Mouse (Mus musculus): ENCODE data around the gene Tenm3.

The Tenm3 gene

GRCm38 (mm10) chr8:48243876-48244275 lies 599.9 kb downstream of the Tenm3 start:
- CTCF ChIA-PET: no interaction called here
- POLR2A ChIA-PET: no interaction called here

GRCm38 (mm10) chr8:48240917-48241531 lies 602.7 kb downstream of the Tenm3 start:
- CTCF ChIA-PET: no interaction called here
- POLR2A ChIA-PET: interaction anchor here in 1 of 4 experiments (0.7 kb wide), 1 partner anchor 368 kb away, joined by 3 read pairs; no protein-coding TSS in a partner anchor

GRCm38 (mm10) chr8:48236968-48237367 lies 606.8 kb downstream of the Tenm3 start:
- CTCF ChIA-PET: interaction anchor here in 1 of 4 experiments (0.5 kb wide), 1 partner anchor 536 kb away, joined by 3 read pairs; no protein-coding TSS in a partner anchor

GRCm38 (mm10) chr8:48232927-48233326 lies 610.8 kb downstream of the Tenm3 start:
- ChIA-PET CTCF (no interaction called here), POLR2A (interaction anchor here in 1 of 4 experiments (0.7 kb wide), 1 partner anchor 47 kb away, joined by 3 read pairs; no protein-coding TSS in a partner anchor)

More at GRCm38 (mm10) chr8:48236968-48237367, 606.8 kb downstream of the Tenm3 start:
- POLR2A ChIA-PET: interaction anchor here in 1 of 4 experiments (1.1 kb wide), 1 partner anchor 8 kb away, joined by 3 read pairs; no protein-coding TSS in a partner anchor

GRCm38 (mm10) chr8:48231882-48232281 lies 611.9 kb downstream of the Tenm3 start:
- ChIA-PET CTCF (no interaction called here), POLR2A (no interaction called here)

GRCm38 (mm10) chr8:48231389-48231788 lies 612.4 kb downstream of the Tenm3 start:
- ChIA-PET CTCF (no interaction called here), POLR2A (interaction anchor here in 1 of 4 experiments (0.6 kb wide), 1 partner anchor 18 kb away, joined by 3 read pairs; no protein-coding TSS in a partner anchor)

GRCm38 (mm10) chr8:48228676-48229075 lies 615.1 kb downstream of the Tenm3 start:
- ChIA-PET POLR2A (interaction anchor here in 1 of 4 experiments (0.6 to 1.2 kb wide), 2 partner anchors 9 to 324 kb away, joined by 3 read pairs; no protein-coding TSS in a partner anchor), CTCF (no interaction called here)

GRCm38 (mm10) chr8:48224753-48225152 lies 619.0 kb downstream of the Tenm3 start:
- ChIA-PET CTCF (interaction anchor here in 1 of 4 experiments (0.9 kb wide), 1 partner anchor 620 kb away, joined by 3 read pairs; no protein-coding TSS in a partner anchor), POLR2A (interaction anchor here in 2 of 4 experiments (1.3 to 1.5 kb wide), 2 partner anchors 11 to 22 kb away, joined by 3 read pairs; no protein-coding TSS in a partner anchor)

GRCm38 (mm10) chr8:48222429-48222769 lies 621.4 kb downstream of the Tenm3 start:
- POLR2A ChIA-PET: interaction anchor here in 1 of 4 experiments (1.1 kb wide), 1 partner anchor 10 kb away, joined by 3 read pairs; no protein-coding TSS in a partner anchor
- CTCF ChIA-PET: interaction anchor here (0.6 to 1.3 kb wide), 8 partner anchors 19 to 813 kb away, joined by 3 to 12 read pairs (median 4); no protein-coding TSS in a partner anchor

GRCm38 (mm10) chr8:48221724-48222428 lies 621.9 kb downstream of the Tenm3 start:
- ChIA-PET CTCF (interaction anchor here (0.6 to 1.3 kb wide), 9 partner anchors 18 to 1486 kb away, joined by 3 to 12 read pairs (median 4); no protein-coding TSS in a partner anchor), POLR2A (interaction anchor here in 1 of 4 experiments (1.1 kb wide), 1 partner anchor 9 kb away, joined by 3 read pairs; no protein-coding TSS in a partner anchor)

- ChIA-PET POLR2A (interaction anchor here in 1 of 4 experiments (1.1 kb wide), 1 partner anchor 9 kb away, joined by 3 read pairs; no protein-coding TSS in a partner anchor), CTCF (interaction anchor here in 2 of 4 experiments (0.7 to 1.1 kb wide), 2 partner anchors 53 to 1487 kb away, joined by 3 to 4 read pairs; no protein-coding TSS in a partner anchor)
Measured at GRCm38 (mm10) chr8:48221304-48221703, 622.4 kb downstream of the Tenm3 start.

GRCm38 (mm10) chr8:48220529-48221181 lies 623.1 kb downstream of the Tenm3 start:
- ChIA-PET POLR2A (interaction anchor here in 2 of 4 experiments (0.8 to 1.3 kb wide), 2 partner anchors 16 to 217 kb away, joined by 4 read pairs; no protein-coding TSS in a partner anchor), CTCF (no interaction called here)

GRCm38 (mm10) chr8:48215071-48215501 lies 628.7 kb downstream of the Tenm3 start:
- ChIA-PET CTCF (no interaction called here), POLR2A (interaction anchor here in 3 of 4 experiments (0.5 to 1.0 kb wide), 4 partner anchors 105 to 1247 kb away, joined by 3 to 4 read pairs (median 3); no protein-coding TSS in a partner anchor)

GRCm38 (mm10) chr8:48214386-48214785 lies 629.4 kb downstream of the Tenm3 start:
- CTCF ChIA-PET: interaction anchor here in 1 of 4 experiments (0.7 kb wide), 1 partner anchor 191 kb away, joined by 3 read pairs; no protein-coding TSS in a partner anchor
- POLR2A ChIA-PET: interaction anchor here in 3 of 4 experiments (0.6 to 1.7 kb wide), 4 partner anchors 10 to 540 kb away, joined by 3 to 4 read pairs (median 3); no protein-coding TSS in a partner anchor

GRCm38 (mm10) chr8:48211931-48212330 lies 631.8 kb downstream of the Tenm3 start:
- ChIA-PET CTCF (no interaction called here), POLR2A (no interaction called here)

GRCm38 (mm10) chr8:48207567-48207966 lies 636.2 kb downstream of the Tenm3 start:
- CTCF ChIA-PET: interaction anchor here in 2 of 4 experiments (0.6 to 1.7 kb wide), 5 partner anchors 10 to 828 kb away, joined by 3 to 6 read pairs (median 3); no protein-coding TSS in a partner anchor
- POLR2A ChIA-PET: no interaction called here

- ChIA-PET POLR2A (no interaction called here), CTCF (interaction anchor here in 2 of 4 experiments (0.8 to 1.7 kb wide), 3 partner anchors 74 to 829 kb away, joined by 3 to 6 read pairs (median 3); no protein-coding TSS in a partner anchor)
Measured at GRCm38 (mm10) chr8:48206922-48207321, 636.8 kb downstream of the Tenm3 start.

- ChIA-PET POLR2A (interaction anchor here in 2 of 4 experiments (0.5 to 1.7 kb wide), 4 partner anchors 13 to 520 kb away, joined by 4 to 9 read pairs (median 4); no protein-coding TSS in a partner anchor), CTCF (interaction anchor here in 2 of 4 experiments (0.5 to 0.7 kb wide), 3 partner anchors 34 to 276 kb away, joined by 3 to 8 read pairs (median 3); no protein-coding TSS in a partner anchor)
Measured at GRCm38 (mm10) chr8:48204838-48205345, 638.9 kb downstream of the Tenm3 start.

Measured in embryonic stem cell, embryonic (primary cell).